Mouse (Mus musculus) hindbrain, embryonic 16.5 days (tissue): ENCODE results near the gene Olfr876. TPM values are rescaled to one million over a fixed set of nuclear protein-coding genes. Genes with fewer than 3 reads are reported as not detected.

Source experiments
- polyA plus RNA-seq: library from polyadenylated mRNA; unstranded; fragments of >200 nt; fragmentation: Nextera tagmentation; extraction: Ambion mirVana; gene quantifications from 2 replicates; pipeline ENCODE4 v1.2.1, GENCODE M21; 2015

The Olfr876 gene
- polyA plus RNA-seq, 1 experiment from 2014 or later, result not detected

Other genes with a start within 250 kb of the Olfr876 start
- gene Siae, start 247.3 kb upstream of the Olfr876 start, polyA plus RNA-seq, result 14.8 and 17.4 TPM in 2 replicates
- 7.6 and 9.6 TPM in 2 replicates for gene Spa17, start 189.3 kb upstream of the Olfr876 start, polyA plus RNA-seq
- gene Tbrg1, start 145.7 kb upstream of the Olfr876 start, polyA plus RNA-seq, result 87.1 and 89.2 TPM in 2 replicates
- 0.15 and 0.51 TPM in 2 replicates for gene Panx3, start 133.8 kb upstream of the Olfr876 start, polyA plus RNA-seq
- gene Olfr160, start 86.8 kb upstream of the Olfr876 start, polyA plus RNA-seq, result not detected in 2 replicates
- not detected in 2 replicates for gene Olfr874, start 57.9 kb upstream of the Olfr876 start, polyA plus RNA-seq
- gene Olfr875, start 31.2 kb upstream of the Olfr876 start, polyA plus RNA-seq, result 0.16 TPM in 1 of 2 replicates, not detected in the other
- gene Olfr877, start 51.2 kb downstream of the Olfr876 start, polyA plus RNA-seq, result not detected in 2 replicates
- not detected in 2 replicates for gene Olfr145, start 93.7 kb downstream of the Olfr876 start, polyA plus RNA-seq
- gene Olfr878, start 114.8 kb downstream of the Olfr876 start, polyA plus RNA-seq, result not detected in 2 replicates
- not detected in 2 replicates for gene Olfr881, start 188.8 kb downstream of the Olfr876 start, polyA plus RNA-seq
- gene Olfr883, start 222.8 kb downstream of the Olfr876 start, polyA plus RNA-seq, result not detected in 2 replicates
- gene Olfr884, start 243.5 kb downstream of the Olfr876 start, polyA plus RNA-seq, result not detected in 2 replicates